Mouse (Mus musculus) forebrain, embryonic 10.5 days (tissue): ENCODE results near the gene Prok1. TPM values are rescaled to one million over a fixed set of nuclear protein-coding genes. Genes with fewer than 3 reads are reported as not detected.
A peak's percentile ranks its signal among the peaks of the same experiment; 100 is the strongest.

Source experiments
- DNase-seq: peaks from one replicate; pipeline ENCODE4 v3.0.0-alpha.2; 2017; ENCODE audit warnings: low spot score; ENCODE audit errors: extremely low spot score
- H3K27ac ChIP-seq: fragments of 300-500 bp; sonication (generic); 2 replicates; pipeline ENCODE4 v1.5.1; 2016; ENCODE audit warnings: mild to moderate bottlenecking
- H3K27me3 ChIP-seq: fragments of 300-500 bp; sonication (generic); 2 replicates; pipeline ENCODE4 v1.6.1; 2016; ENCODE audit warnings: mild to moderate bottlenecking; ENCODE audit not compliant: poor library complexity, severe bottlenecking
- H3K36me3 ChIP-seq: fragments of 300-500 bp; sonication (generic); replicated peaks from 2 replicates; pipeline ENCODE4 v1.6.1; 2016; ENCODE audit warnings: mild to moderate bottlenecking, moderate library complexity
- H3K4me1 ChIP-seq: fragments of 300-500 bp; sonication (generic); 2 replicates; pipeline ENCODE4 v1.6.1; 2016
- H3K4me3 ChIP-seq: fragments of 300-500 bp; sonication (generic); 2 replicates; pipeline ENCODE4 v1.5.1; 2016; ENCODE audit warnings: mild to moderate bottlenecking, moderate library complexity
- H3K9me3 ChIP-seq: fragments of 300-500 bp; sonication (generic); 2 replicates; pipeline ENCODE4 v1.6.1; 2016; ENCODE audit warnings: mild to moderate bottlenecking, moderate library complexity
- WGBS: fragments of 180-500 bp; shearing (Covaris S2); methylation state at CpG from one replicate; pipeline ENCODE4 v1.1.7; 2016; 5-methylcytosine and 5-hydroxymethylcytosine counted together
- polyA plus RNA-seq: library from polyadenylated mRNA; unstranded; fragments of >200 nt; fragmentation: Nextera tagmentation; extraction: Ambion mirVana; gene quantifications from 2 replicates; pipeline ENCODE4 v1.2.1, GENCODE M21; 2016

The Prok1 gene
- polyA plus RNA-seq, 1 experiment from 2014 or later: not detected

DNA sequence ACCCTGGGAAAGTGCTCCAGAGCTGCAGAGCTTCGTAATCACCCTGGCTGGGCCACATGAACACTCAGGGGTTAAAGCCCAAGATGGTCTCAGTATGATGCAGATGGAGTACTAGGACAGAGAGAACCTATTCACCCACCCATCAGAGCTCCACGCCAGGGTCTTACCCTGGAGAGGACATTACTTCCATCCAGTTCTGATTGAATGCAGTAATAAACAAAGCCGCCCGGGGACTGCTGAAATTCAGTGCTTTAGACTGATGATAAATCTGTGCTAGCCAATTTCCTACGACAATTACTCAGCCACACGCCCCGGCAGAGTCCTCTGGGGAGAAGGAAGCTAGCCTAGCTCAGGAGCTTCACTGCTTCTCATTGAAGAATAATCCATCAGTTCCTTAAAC is 17.2 kb upstream of the Prok1 start:
- no peaks in the 10 kb centered on the region for H3K36me3 ChIP-seq
- H3K27me3 ChIP-seq: no peaks in the 10 kb centered on the region
- H3K4me3 ChIP-seq: no peak overlapping the region
- H3K27ac ChIP-seq: no peak overlapping the region
- WGBS: 87% methylated on average over 7 of the region's 7 CpGs
- no peaks in the 10 kb centered on the region for H3K9me3 ChIP-seq
- DNase-seq: no peak
- peaks cover 13% of the 10 kb centered on the region for H3K4me1 ChIP-seq

GRCm38 (mm10) chr3:107255992-107256391 is 16.5 kb upstream of the Prok1 start:
- 91% methylated on average over 3 of the region's 3 CpGs for WGBS
- Histone ChIP-seq H3K36me3 (no peaks in the 10 kb centered on the region), H3K9me3 (no peaks in the 10 kb centered on the region), H3K4me1 (peaks cover 6% of the 10 kb centered on the region), H3K27ac (no peak overlapping the region), H3K4me3 (no peak overlapping the region), H3K27me3 (no peaks in the 10 kb centered on the region)
- no peak for DNase-seq

GRCm38 (mm10) chr3:107253925-107254324 is 14.4 kb upstream of the Prok1 start:
- no peaks in the 10 kb centered on the region for H3K9me3 ChIP-seq
- no peak overlapping the region for H3K4me3 ChIP-seq
- no peaks in the 10 kb centered on the region for H3K36me3 ChIP-seq
- H3K27me3 ChIP-seq: no peaks in the 10 kb centered on the region
- DNase-seq: no peak
- no peaks in the 10 kb centered on the region for H3K4me1 ChIP-seq
- WGBS: 89% methylated on average over 5 of the region's 5 CpGs
- H3K27ac ChIP-seq: no peak overlapping the region

DNA sequence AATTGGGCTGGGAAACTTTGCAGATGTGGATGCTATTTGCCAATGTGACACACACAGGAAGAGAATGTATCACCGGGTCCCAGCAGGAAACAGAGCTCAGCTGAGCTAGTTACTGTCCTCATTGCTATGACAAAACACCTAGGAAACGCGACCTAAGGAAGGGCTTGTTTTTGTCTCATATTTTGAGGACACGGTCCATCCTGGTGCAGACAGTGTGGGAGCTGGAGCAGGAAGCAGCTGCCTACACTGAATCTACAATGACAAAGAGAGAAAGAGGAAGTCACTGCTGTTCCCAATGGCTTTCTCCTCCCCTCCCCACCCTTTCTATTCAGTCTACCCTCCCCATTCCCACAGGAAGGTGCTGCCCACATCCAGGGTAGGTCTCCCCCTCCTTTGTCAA is 12.5 kb upstream of the Prok1 start:
- 83% methylated on average over 4 of the region's 4 CpGs for WGBS
- Histone ChIP-seq H3K27ac (no peak overlapping the region), H3K27me3 (no peaks in the 10 kb centered on the region), H3K36me3 (no peaks in the 10 kb centered on the region), H3K4me3 (no peak overlapping the region), H3K9me3 (no peaks in the 10 kb centered on the region), H3K4me1 (peaks cover 7% of the 10 kb centered on the region)
- no peak for DNase-seq

DNA sequence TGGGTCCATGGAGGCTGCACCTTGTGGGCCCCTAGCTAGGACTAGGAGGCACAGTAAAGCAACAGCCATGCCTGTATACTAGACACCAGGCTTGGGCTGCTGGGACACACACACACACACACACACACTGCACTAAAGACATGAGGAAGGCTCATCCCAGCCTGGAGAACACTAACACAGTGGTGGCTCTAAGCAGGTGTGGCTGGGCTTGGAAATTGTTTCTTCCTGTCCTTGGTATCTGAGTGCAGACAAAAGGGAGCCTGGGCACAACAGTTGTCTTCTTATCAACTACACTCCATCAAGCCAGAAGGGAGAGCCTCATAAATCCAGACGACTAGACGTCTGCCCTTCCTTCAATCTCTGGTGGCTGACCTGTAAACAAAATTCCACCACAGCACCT is 10.8 kb upstream of the Prok1 start:
- H3K36me3 ChIP-seq: no peaks in the 10 kb centered on the region
- no peaks in the 10 kb centered on the region for H3K9me3 ChIP-seq
- H3K27ac ChIP-seq: no peak overlapping the region
- peaks cover 10% of the 10 kb centered on the region for H3K4me1 ChIP-seq
- DNase-seq: no peak
- H3K27me3 ChIP-seq: no peaks in the 10 kb centered on the region
- no peak overlapping the region for H3K4me3 ChIP-seq
- WGBS: 92% methylated on average over 2 of the region's 2 CpGs

DNA sequence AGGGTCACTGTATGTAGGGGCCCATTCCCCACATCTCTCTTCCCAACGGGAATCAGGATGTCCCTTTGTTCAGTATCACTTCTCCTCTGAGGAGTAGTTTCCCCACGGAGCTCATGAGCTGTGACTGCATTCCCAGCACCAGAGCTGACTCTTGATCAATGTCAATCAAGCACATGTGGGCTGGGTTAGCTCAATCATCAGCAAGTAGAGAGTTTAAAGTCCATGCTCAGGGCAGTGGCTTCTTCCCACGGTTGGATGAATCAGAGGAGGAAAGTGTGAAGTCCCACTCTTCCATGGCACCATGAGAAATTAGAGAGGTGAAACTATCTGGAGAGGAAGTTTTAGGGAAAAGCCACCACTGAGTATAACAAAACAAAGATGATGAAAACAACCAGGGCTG is 9.5 kb upstream of the Prok1 start:
- H3K36me3 ChIP-seq: no peaks in the 10 kb centered on the region
- H3K27ac ChIP-seq: no peak overlapping the region
- no peak for DNase-seq
- 64% methylated on average over 3 of the region's 3 CpGs for WGBS
- no peaks in the 10 kb centered on the region for H3K9me3 ChIP-seq
- H3K4me3 ChIP-seq: no peak overlapping the region
- H3K4me1 ChIP-seq: peaks cover 10% of the 10 kb centered on the region
- H3K27me3 ChIP-seq: no peaks in the 10 kb centered on the region; the same call in 1 of the 2 replicates

- Histone ChIP-seq H3K27me3 (no peaks in the 10 kb centered on the region; the same call in none of the 2 replicates), H3K36me3 (no peaks in the 10 kb centered on the region), H3K27ac (no peak overlapping the region), H3K4me1 (peaks cover 14% of the 10 kb centered on the region), H3K4me3 (no peak overlapping the region), H3K9me3 (no peaks in the 10 kb centered on the region)
- no peak for DNase-seq
- WGBS: 82% methylated on average over 6 of the region's 6 CpGs
Observed at GRCm38 (mm10) chr3:107246876-107247275, 7.4 kb upstream of the Prok1 start.

GRCm38 (mm10) chr3:107241389-107242094 is 2.0 kb upstream of the Prok1 start:
- Histone ChIP-seq H3K9me3 (no peaks in the 10 kb centered on the region), H3K27ac (no peak overlapping the region), H3K4me1 (peaks cover 19% of the 10 kb centered on the region), H3K36me3 (no peaks in the 10 kb centered on the region), H3K27me3 (no peaks in the 10 kb centered on the region; the same call in none of the 2 replicates), H3K4me3 (no peak overlapping the region)
- 39% methylated on average over 14 of the region's 14 CpGs for WGBS
- peak; percentile 28 for DNase-seq

GRCm38 (mm10) chr3:107238471-107238980 is 981 bp downstream of the Prok1 start:
- WGBS: 92% methylated on average over 8 of the region's 8 CpGs
- H3K9me3 ChIP-seq: no peaks in the 10 kb centered on the region

GRCm38 (mm10) chr3:107238051-107238450 is 1.5 kb downstream of the Prok1 start:
- no peaks in the 10 kb centered on the region for H3K36me3 ChIP-seq
- no peaks in the 10 kb centered on the region for H3K9me3 ChIP-seq
- no peak for DNase-seq
- 58% methylated on average over 2 of the region's 2 CpGs for WGBS
- no peak overlapping the region for H3K27ac ChIP-seq
- no peak overlapping the region for H3K4me3 ChIP-seq
- peaks cover 22% of the 10 kb centered on the region for H3K4me1 ChIP-seq
- no peaks in the 10 kb centered on the region; the same call in 1 of the 2 replicates for H3K27me3 ChIP-seq

More at GRCm38 (mm10) chr3:107238471-107238980, 981 bp downstream of the Prok1 start:
- Histone ChIP-seq H3K27me3 (no peaks in the 10 kb centered on the region; the same call in 1 of the 2 replicates), H3K4me1 (peaks cover 19% of the 10 kb centered on the region), H3K27ac (no peak overlapping the region), H3K36me3 (no peaks in the 10 kb centered on the region), H3K4me3 (no peak overlapping the region)
- DNase-seq: no peak

- no peak overlapping the region for H3K4me3 ChIP-seq
- peaks cover 11% of the 10 kb centered on the region for H3K4me1 ChIP-seq
- DNase-seq: no peak
- H3K27me3 ChIP-seq: no peaks in the 10 kb centered on the region
- H3K9me3 ChIP-seq: no peaks in the 10 kb centered on the region
- H3K27ac ChIP-seq: no peak overlapping the region
- H3K36me3 ChIP-seq: no peaks in the 10 kb centered on the region
- 34% methylated on average over 2 of the region's 2 CpGs for WGBS
Observed at GRCm38 (mm10) chr3:107233945-107234344, 5.6 kb downstream of the Prok1 start.

DNA sequence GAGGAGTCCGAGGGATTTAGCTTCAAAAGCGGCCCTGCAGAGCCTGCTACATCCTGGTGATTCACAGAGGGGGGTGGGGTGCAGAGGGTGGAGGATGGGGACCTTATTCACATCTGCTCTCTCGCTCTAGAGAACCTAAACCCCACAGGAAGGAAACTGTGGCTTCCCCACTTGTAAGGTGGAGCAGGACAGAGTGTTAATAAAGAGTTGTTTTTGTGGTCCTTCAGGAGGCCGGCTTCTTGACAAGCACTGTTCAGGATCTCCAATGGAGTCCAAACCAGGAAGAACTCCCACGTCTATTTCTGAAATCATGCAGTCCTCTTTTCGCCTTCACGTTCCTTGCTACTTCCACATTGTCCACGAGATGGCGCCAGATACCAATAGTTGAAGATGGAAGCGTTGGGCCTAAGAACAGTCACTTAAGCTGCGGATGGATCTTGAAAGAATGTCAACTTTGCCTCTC is 6.1 kb downstream of the Prok1 start:
- peak; percentile 79 for DNase-seq
- peaks cover 10% of the 10 kb centered on the region for H3K4me1 ChIP-seq
- H3K36me3 ChIP-seq: no peaks in the 10 kb centered on the region
- H3K27ac ChIP-seq: no peak overlapping the region
- no peak overlapping the region for H3K4me3 ChIP-seq
- 8% methylated on average over 11 of the region's 11 CpGs for WGBS
- no peaks in the 10 kb centered on the region for H3K27me3 ChIP-seq
- H3K9me3 ChIP-seq: no peaks in the 10 kb centered on the region

- H3K4me1 ChIP-seq: peaks cover 5% of the 10 kb centered on the region
- H3K27me3 ChIP-seq: no peaks in the 10 kb centered on the region
- H3K9me3 ChIP-seq: no peaks in the 10 kb centered on the region
- no peak overlapping the region for H3K27ac ChIP-seq
- 75% methylated on average over 4 of the region's 4 CpGs for WGBS
- H3K4me3 ChIP-seq: no peak overlapping the region
- no peak for DNase-seq
- H3K36me3 ChIP-seq: no peaks in the 10 kb centered on the region
Observed at GRCm38 (mm10) chr3:107231202-107231601, 8.3 kb downstream of the Prok1 start.
